Mouse (Mus musculus) E14TG2a.4 (cell line): ENCODE measurements around the gene Stfa2l1.
"Not testable (repeated sequence)": the region's sequence is repeated elsewhere in the genome, so short reads cannot be mapped to it uniquely, and the experiment has no call there.

Experiments used
- H3K27me3 ChIP-seq: 2 replicates; pipeline ENCODE4 v1.6.1; 2014; ENCODE audit warnings: low read length, control low read depth; ENCODE audit not compliant: insufficient read depth
- H3K36me3 ChIP-seq: 2 replicates; pipeline ENCODE4 v1.6.1; 2014; ENCODE audit warnings: low read length, control low read depth; ENCODE audit not compliant: insufficient read depth
- H3K4me1 ChIP-seq: replicated peaks from 2 replicates; pipeline ENCODE4 v1.6.1; 2014; ENCODE audit warnings: low read depth, low read length, control low read depth
- H3K4me3 ChIP-seq: replicated peaks from 2 replicates; pipeline ENCODE4 v1.5.1; 2014; ENCODE audit warnings: mild to moderate bottlenecking, low read length
- H3K9me3 ChIP-seq: 2 replicates; pipeline ENCODE4 v1.6.1; 2014; ENCODE audit warnings: low read length, control low read depth
- CTCF ChIP-seq: conservative IDR thresholded peaks from 2 replicates; pipeline ENCODE4 v1.5.1; 2014; ENCODE audit warnings: low read length
- NANOG ChIP-seq: IDR thresholded peaks from 2 replicates; pipeline ENCODE4 v1.6.1; 2014; ENCODE audit warnings: borderline replicate concordance, low read length, mixed read lengths
- POU5F1 ChIP-seq: IDR thresholded peaks from 2 replicates; pipeline ENCODE4 v1.6.1; 2014; ENCODE audit warnings: low read length, borderline replicate concordance

Gene Stfa2l1

GRCm38 (mm10) chr16:36156402-36156975 lies at the start of gene Stfa2l1:
Gene Stfa2l1, plus strand, starts transcription at chr16:36156811.
- Histone ChIP-seq H3K36me3 (no peaks in the 10 kb centered on the region), H3K9me3 (no peaks in the 10 kb centered on the region)
- no peak for TF ChIP-seq CTCF
- TF ChIP-seq POU5F1: no peak
- no peak for TF ChIP-seq NANOG

GRCm38 (mm10) chr16:36111486-36111885 lies 45.1 kb upstream of the Stfa2l1 start:
- not testable (repeated sequence) for H3K36me3 ChIP-seq

More at GRCm38 (mm10) chr16:36156402-36156975, at the start of gene Stfa2l1:
- no peaks in the 10 kb centered on the region for H3K27me3 ChIP-seq
- no peak within 1 kb of the TSS for H3K4me3 ChIP-seq
- H3K4me1 ChIP-seq: no peaks in the 10 kb centered on the region

GRCm38 (mm10) chr16:36115751-36116150 lies 40.9 kb upstream of the Stfa2l1 start:
- H3K36me3 ChIP-seq, H3K4me1 ChIP-seq, H3K27me3 ChIP-seq, H3K4me3 ChIP-seq: not testable (repeated sequence)
- H3K9me3 ChIP-seq: peaks cover 56% of the 10 kb centered on the region

More at GRCm38 (mm10) chr16:36111486-36111885, 45.1 kb upstream of the Stfa2l1 start:
- H3K9me3 ChIP-seq: peaks cover 43% of the 10 kb centered on the region
- not testable (repeated sequence) for H3K27me3 ChIP-seq, H3K4me3 ChIP-seq, H3K4me1 ChIP-seq

- Histone ChIP-seq H3K4me3 (no peak overlapping the region), H3K36me3 (no peaks in the 10 kb centered on the region), H3K27me3 (no peaks in the 10 kb centered on the region), H3K9me3 (peaks cover 31% of the 10 kb centered on the region), H3K4me1 (no peaks in the 10 kb centered on the region)
- no peak for TF ChIP-seq NANOG
- TF ChIP-seq CTCF: no peak
- no peak for TF ChIP-seq POU5F1
These were observed 28.5 kb upstream of the Stfa2l1 start for GRCm38 (mm10) chr16:36128092-36128491.

GRCm38 (mm10) chr16:36131141-36131540 lies 25.5 kb upstream of the Stfa2l1 start, which contains the start of gene Csta1:
Gene Csta1, minus strand, starts transcription at chr16:36131241.
- no peak for TF ChIP-seq POU5F1
- TF ChIP-seq CTCF: no peak
- TF ChIP-seq NANOG: no peak
- Histone ChIP-seq H3K4me3 (no peak within 1 kb of the TSS), H3K36me3 (no peaks in the 10 kb centered on the region), H3K9me3 (peaks cover 31% of the 10 kb centered on the region), H3K4me1 (no peaks in the 10 kb centered on the region), H3K27me3 (no peaks in the 10 kb centered on the region)

GRCm38 (mm10) chr16:36138201-36138600 lies 18.4 kb upstream of the Stfa2l1 start:
- Histone ChIP-seq H3K4me3 (no peak overlapping the region), H3K4me1 (no peaks in the 10 kb centered on the region), H3K27me3 (no peaks in the 10 kb centered on the region), H3K36me3 (no peaks in the 10 kb centered on the region), H3K9me3 (peaks cover 26% of the 10 kb centered on the region)
- no peak for TF ChIP-seq CTCF
- TF ChIP-seq NANOG: no peak
- no peak for TF ChIP-seq POU5F1

GRCm38 (mm10) chr16:36167841-36168240 lies 11.2 kb downstream of the Stfa2l1 start:
- H3K9me3 ChIP-seq: peaks cover 38% of the 10 kb centered on the region
- not testable (repeated sequence) for H3K4me1 ChIP-seq, H3K4me3 ChIP-seq, H3K36me3 ChIP-seq, H3K27me3 ChIP-seq

GRCm38 (mm10) chr16:36176108-36176507 lies 19.5 kb downstream of the Stfa2l1 start:
- TF ChIP-seq POU5F1: no peak
- TF ChIP-seq NANOG: no peak
- no peak for TF ChIP-seq CTCF
- no peaks in the 10 kb centered on the region for H3K27me3 ChIP-seq
- H3K36me3 ChIP-seq: no peaks in the 10 kb centered on the region
- no peak overlapping the region for H3K4me3 ChIP-seq
- no peaks in the 10 kb centered on the region for H3K4me1 ChIP-seq
- peaks cover 6% of the 10 kb centered on the region for H3K9me3 ChIP-seq

- H3K36me3 ChIP-seq: no peaks in the 10 kb centered on the region
- no peak overlapping the region for H3K4me3 ChIP-seq
- no peaks in the 10 kb centered on the region for H3K9me3 ChIP-seq
- TF ChIP-seq CTCF (no peak), POU5F1 (no peak), NANOG (no peak)
- H3K27me3 ChIP-seq: no peaks in the 10 kb centered on the region
- H3K4me1 ChIP-seq: no peaks in the 10 kb centered on the region
These were observed 23.3 kb downstream of the Stfa2l1 start for GRCm38 (mm10) chr16:36179910-36180309.

- not testable (repeated sequence) for H3K9me3 ChIP-seq, H3K36me3 ChIP-seq, H3K27me3 ChIP-seq, H3K4me3 ChIP-seq, H3K4me1 ChIP-seq
These were observed 27.3 kb downstream of the Stfa2l1 start, which contains the start of gene Gm5483 for GRCm38 (mm10) chr16:36183912-36184311. Gene Gm5483, plus strand, starts transcription at chr16:36184212.
